Mouse (Mus musculus) midbrain, embryonic 11.5 days (tissue): ENCODE results near the gene Tvp23a. TPM values are rescaled to one million over a fixed set of nuclear protein-coding genes. Genes with fewer than 3 reads are reported as not detected.

Source experiments
- polyA plus RNA-seq: library from polyadenylated mRNA; unstranded; fragments of >200 nt; fragmentation: Nextera tagmentation; extraction: Ambion mirVana; gene quantifications from 2 replicates; pipeline ENCODE4 v1.2.1, GENCODE M21; 2014

Gene Tvp23a
- polyA plus RNA-seq, 1 experiment from 2014 or later = 25.0 TPM

Other genes with a start within 250 kb of the Tvp23a start
- gene Emp2, start 133.4 kb downstream of the Tvp23a start, polyA plus RNA-seq = 3.2 and 4.3 TPM in 2 replicates
- 0.16 and 0.18 TPM in 2 replicates for gene Tekt5, start 51.9 kb downstream of the Tvp23a start, polyA plus RNA-seq
- gene Nubp1, start 35.4 kb downstream of the Tvp23a start, polyA plus RNA-seq = 66.5 and 71.8 TPM in 2 replicates
- 0.14 and 0.34 TPM in 2 replicates for gene Ciita, start 32.7 kb upstream of the Tvp23a start, polyA plus RNA-seq
- gene Dexi, start 95.7 kb upstream of the Tvp23a start, polyA plus RNA-seq = 23.8 and 27.3 TPM in 2 replicates
- 41.2 and 43.4 TPM in 2 replicates for gene Clec16a, start 98.0 kb upstream of the Tvp23a start, polyA plus RNA-seq